Mouse (Mus musculus): ENCODE results near the gene Cul1. TPM values are rescaled to one million over a fixed set of nuclear protein-coding genes. Genes with fewer than 3 reads are reported as not detected.

Cul1 gene
- polyA plus RNA-seq, 1 experiment from 2014 or later = 197 TPM

GRCm38 (mm10) chr6:47456853-47457252 lies 3.7 kb downstream of the Cul1 start:
- Histone ChIP-seq H3K4me3 (ENCODE audit: low read depth, low read length) (no peak overlapping the region), H3K27me3 (ENCODE audit: control insufficient read depth, insufficient read depth, low read length) (no peaks in the 10 kb centered on the region), H3K9ac (ENCODE audit: low read length) (no peak overlapping the region), H3K4me2 (ENCODE audit: low read depth) (no peak overlapping the region), H3K9me3 (ENCODE audit: control insufficient read depth, low read length) (no peaks in the 10 kb centered on the region), H3K36me3 (ENCODE audit: control insufficient read depth, insufficient read depth, low read length) (no peaks in the 10 kb centered on the region), H3K27ac (ENCODE audit: low read depth, low read length) (no peak overlapping the region), H3K4me1 (ENCODE audit: control insufficient read depth, insufficient read depth, low read length) (peaks cover 11% of the 10 kb centered on the region; the same call in 1 of the 2 replicates)
- ATAC-seq (ENCODE audit: insufficient read depth, low FRiP score, low TSS enrichment) = no peak
- no peak for DNase-seq (ENCODE audit: low spot score)
- 93% methylated on average over 2 of the region's 2 CpGs for WGBS

GRCm38 (mm10) chr6:47465400-47465799 lies 12.2 kb downstream of the Cul1 start:
- Histone ChIP-seq H3K9ac (ENCODE audit: low read length) (no peak overlapping the region), H3K9me3 (ENCODE audit: control insufficient read depth, low read length) (no peaks in the 10 kb centered on the region), H3K4me2 (ENCODE audit: low read depth) (no peak overlapping the region), H3K27ac (ENCODE audit: low read depth, low read length) (no peak overlapping the region), H3K36me3 (ENCODE audit: control insufficient read depth, insufficient read depth, low read length) (no peaks in the 10 kb centered on the region), H3K4me3 (ENCODE audit: low read depth, low read length) (no peak overlapping the region), H3K27me3 (ENCODE audit: control insufficient read depth, insufficient read depth, low read length) (no peaks in the 10 kb centered on the region), H3K4me1 (ENCODE audit: control insufficient read depth, insufficient read depth, low read length) (no peaks in the 10 kb centered on the region)
- 79% methylated on average over 2 of the region's 2 CpGs for WGBS
- no peak for ATAC-seq (ENCODE audit: insufficient read depth, low FRiP score, low TSS enrichment)
- no peak for DNase-seq (ENCODE audit: low spot score)

GRCm38 (mm10) chr6:47466488-47466887 lies 13.3 kb downstream of the Cul1 start:
- Histone ChIP-seq H3K27me3 (ENCODE audit: control insufficient read depth, insufficient read depth, low read length) (no peaks in the 10 kb centered on the region), H3K4me3 (ENCODE audit: low read depth, low read length) (no peak overlapping the region), H3K9me3 (ENCODE audit: control insufficient read depth, low read length) (no peaks in the 10 kb centered on the region), H3K4me2 (ENCODE audit: low read depth) (no peak overlapping the region), H3K36me3 (ENCODE audit: control insufficient read depth, insufficient read depth, low read length) (no peaks in the 10 kb centered on the region), H3K4me1 (ENCODE audit: control insufficient read depth, insufficient read depth, low read length) (no peaks in the 10 kb centered on the region), H3K9ac (ENCODE audit: low read length) (no peak overlapping the region), H3K27ac (ENCODE audit: low read depth, low read length) (no peak overlapping the region)
- 98% methylated on average over 2 of the region's 2 CpGs for WGBS
- ATAC-seq (ENCODE audit: insufficient read depth, low FRiP score, low TSS enrichment) (no peak), DNase-seq (ENCODE audit: low spot score) (no peak)

GRCm38 (mm10) chr6:47467058-47467457 lies 13.9 kb downstream of the Cul1 start:
- no peak for DNase-seq (ENCODE audit: low spot score)
- no peak overlapping the region for H3K4me3 ChIP-seq (ENCODE audit: low read depth, low read length)
- no peaks in the 10 kb centered on the region for H3K9me3 ChIP-seq (ENCODE audit: control insufficient read depth, low read length)
- H3K27me3 ChIP-seq (ENCODE audit: control insufficient read depth, insufficient read depth, low read length) = no peaks in the 10 kb centered on the region
- H3K4me2 ChIP-seq (ENCODE audit: low read depth) = no peak overlapping the region
- no peaks in the 10 kb centered on the region for H3K36me3 ChIP-seq (ENCODE audit: control insufficient read depth, insufficient read depth, low read length)
- H3K27ac ChIP-seq (ENCODE audit: low read depth, low read length) = no peak overlapping the region
- no peak for ATAC-seq (ENCODE audit: insufficient read depth, low FRiP score, low TSS enrichment)
- H3K9ac ChIP-seq (ENCODE audit: low read length) = no peak overlapping the region
- H3K4me1 ChIP-seq (ENCODE audit: control insufficient read depth, insufficient read depth, low read length) = no peaks in the 10 kb centered on the region

GRCm38 (mm10) chr6:47469760-47470159 lies 16.6 kb downstream of the Cul1 start:
- Histone ChIP-seq H3K4me2 (ENCODE audit: low read depth) (no peak overlapping the region), H3K27ac (ENCODE audit: low read depth, low read length) (no peak overlapping the region), H3K27me3 (ENCODE audit: control insufficient read depth, insufficient read depth, low read length) (no peaks in the 10 kb centered on the region), H3K36me3 (ENCODE audit: control insufficient read depth, insufficient read depth, low read length) (no peaks in the 10 kb centered on the region), H3K9me3 (ENCODE audit: control insufficient read depth, low read length) (no peaks in the 10 kb centered on the region), H3K9ac (ENCODE audit: low read length) (no peak overlapping the region), H3K4me3 (ENCODE audit: low read depth, low read length) (no peak overlapping the region), H3K4me1 (ENCODE audit: control insufficient read depth, insufficient read depth, low read length) (no peaks in the 10 kb centered on the region)
- DNase-seq (ENCODE audit: low spot score) = no peak
- ATAC-seq (ENCODE audit: insufficient read depth, low FRiP score, low TSS enrichment) = no peak

GRCm38 (mm10) chr6:47472444-47472843 lies 19.2 kb downstream of the Cul1 start:
- DNase-seq (ENCODE audit: low spot score) (no peak), ATAC-seq (ENCODE audit: insufficient read depth, low FRiP score, low TSS enrichment) (no peak)
- no peak overlapping the region for H3K4me2 ChIP-seq (ENCODE audit: low read depth)
- H3K9ac ChIP-seq (ENCODE audit: low read length) = no peak overlapping the region
- no peak overlapping the region for H3K27ac ChIP-seq (ENCODE audit: low read depth, low read length)
- H3K9me3 ChIP-seq (ENCODE audit: control insufficient read depth, low read length) = no peaks in the 10 kb centered on the region
- no peak overlapping the region for H3K4me3 ChIP-seq (ENCODE audit: low read depth, low read length)
- H3K4me1 ChIP-seq (ENCODE audit: control insufficient read depth, insufficient read depth, low read length) = no peaks in the 10 kb centered on the region
- H3K27me3 ChIP-seq (ENCODE audit: control insufficient read depth, insufficient read depth, low read length) = no peaks in the 10 kb centered on the region
- no peaks in the 10 kb centered on the region for H3K36me3 ChIP-seq (ENCODE audit: control insufficient read depth, insufficient read depth, low read length)

- Histone ChIP-seq H3K9ac (ENCODE audit: low read length) (no peak overlapping the region), H3K4me2 (ENCODE audit: low read depth) (no peak overlapping the region), H3K4me1 (ENCODE audit: control insufficient read depth, insufficient read depth, low read length) (no peaks in the 10 kb centered on the region), H3K4me3 (ENCODE audit: low read depth, low read length) (no peak overlapping the region), H3K27me3 (ENCODE audit: control insufficient read depth, insufficient read depth, low read length) (no peaks in the 10 kb centered on the region), H3K9me3 (ENCODE audit: control insufficient read depth, low read length) (no peaks in the 10 kb centered on the region), H3K27ac (ENCODE audit: low read depth, low read length) (no peak overlapping the region), H3K36me3 (ENCODE audit: control insufficient read depth, insufficient read depth, low read length) (no peaks in the 10 kb centered on the region; the same call in 1 of the 2 replicates)
- ATAC-seq (ENCODE audit: insufficient read depth, low FRiP score, low TSS enrichment) (no peak), DNase-seq (ENCODE audit: low spot score) (no peak)
- WGBS = 100% methylated on average over 1 of the region's 1 CpGs
Measured at GRCm38 (mm10) chr6:47482027-47482426, 28.8 kb downstream of the Cul1 start.

GRCm38 (mm10) chr6:47494562-47494961 lies 41.4 kb downstream of the Cul1 start:
- Histone ChIP-seq H3K27ac (ENCODE audit: low read depth, low read length) (no peak overlapping the region), H3K9me3 (ENCODE audit: control insufficient read depth, low read length) (no peaks in the 10 kb centered on the region), H3K4me1 (ENCODE audit: control insufficient read depth, insufficient read depth, low read length) (no peaks in the 10 kb centered on the region), H3K4me3 (ENCODE audit: low read depth, low read length) (no peak overlapping the region), H3K36me3 (ENCODE audit: control insufficient read depth, insufficient read depth, low read length) (no peaks in the 10 kb centered on the region), H3K27me3 (ENCODE audit: control insufficient read depth, insufficient read depth, low read length) (no peaks in the 10 kb centered on the region), H3K9ac (ENCODE audit: low read length) (no peak overlapping the region), H3K4me2 (ENCODE audit: low read depth) (no peak overlapping the region)
- ATAC-seq (ENCODE audit: insufficient read depth, low FRiP score, low TSS enrichment) = no peak
- DNase-seq (ENCODE audit: low spot score) = no peak
- 90% methylated on average over 4 of the region's 4 CpGs for WGBS

GRCm38 (mm10) chr6:47520030-47520429 lies 66.8 kb downstream of the Cul1 start:
- no peak overlapping the region for H3K9ac ChIP-seq (ENCODE audit: low read length)
- H3K27me3 ChIP-seq (ENCODE audit: control insufficient read depth, insufficient read depth, low read length) = no peaks in the 10 kb centered on the region
- H3K27ac ChIP-seq (ENCODE audit: low read depth, low read length) = no peak overlapping the region
- no peaks in the 10 kb centered on the region for H3K9me3 ChIP-seq (ENCODE audit: control insufficient read depth, low read length)
- no peak overlapping the region for H3K4me2 ChIP-seq (ENCODE audit: low read depth)
- peaks cover 17% of the 10 kb centered on the region for H3K36me3 ChIP-seq (ENCODE audit: control insufficient read depth, insufficient read depth, low read length)
- no peak for ATAC-seq (ENCODE audit: insufficient read depth, low FRiP score, low TSS enrichment)
- H3K4me3 ChIP-seq (ENCODE audit: low read depth, low read length) = no peak overlapping the region
- H3K4me1 ChIP-seq (ENCODE audit: control insufficient read depth, insufficient read depth, low read length) = no peaks in the 10 kb centered on the region
- DNase-seq (ENCODE audit: low spot score) = no peak
- 90% methylated on average over 2 of the region's 2 CpGs for WGBS
